Mouse (Mus musculus) hindbrain, embryonic 13.5 days (tissue): ENCODE data around the gene Nol12. TPM values are rescaled to one million over a fixed set of nuclear protein-coding genes. Genes with fewer than 3 reads are reported as not detected.

Experiments used
- ATAC-seq: fragments of 200-750 bp; cut with Nextera tagmentation; 2 replicates; pipeline ENCODE4 v1.8.0; 2017; ENCODE audit warnings: moderate TSS enrichment; ENCODE audit not compliant: low FRiP score
- H3K27ac ChIP-seq: fragments of 300-500 bp; sonication (generic); 2 replicates; pipeline ENCODE4 v1.5.1; 2015; ENCODE audit warnings: inconsistent platforms, mild to moderate bottlenecking, moderate library complexity
- H3K27me3 ChIP-seq: fragments of 300-500 bp; sonication (generic); 2 replicates; pipeline ENCODE4 v1.6.1; 2015; ENCODE audit warnings: mild to moderate bottlenecking, inconsistent platforms
- H3K36me3 ChIP-seq: fragments of 300-500 bp; sonication (generic); 2 replicates; pipeline ENCODE4 v1.6.1; 2015; ENCODE audit warnings: mild to moderate bottlenecking, inconsistent platforms
- H3K4me1 ChIP-seq: fragments of 300-500 bp; sonication (generic); replicated peaks from 2 replicates; pipeline ENCODE4 v1.6.1; 2015; ENCODE audit warnings: inconsistent platforms
- H3K4me2 ChIP-seq: fragments of 300-500 bp; sonication (generic); 2 replicates; pipeline ENCODE4 v1.6.1; 2015; ENCODE audit warnings: inconsistent platforms, mild to moderate bottlenecking, moderate library complexity
- H3K4me3 ChIP-seq: fragments of 300-500 bp; sonication (generic); 2 replicates; pipeline ENCODE4 v1.5.1; 2015; ENCODE audit warnings: mild to moderate bottlenecking, inconsistent platforms
- H3K9ac ChIP-seq: fragments of 300-500 bp; sonication (generic); 2 replicates; pipeline ENCODE4 v1.6.1; 2015; ENCODE audit warnings: mild to moderate bottlenecking, inconsistent platforms
- H3K9me3 ChIP-seq: fragments of 300-500 bp; sonication (generic); 2 replicates; pipeline ENCODE4 v1.6.1; 2016; ENCODE audit warnings: inconsistent platforms
- WGBS: fragments of 180-500 bp; shearing (Covaris S2); methylation state at CpG from one replicate; pipeline ENCODE4 v1.1.7; 2015; 5-methylcytosine and 5-hydroxymethylcytosine counted together
- polyA plus RNA-seq: library from polyadenylated mRNA; unstranded; fragments of >200 nt; fragmentation: Nextera tagmentation; extraction: Ambion mirVana; gene quantifications from 2 replicates; pipeline ENCODE4 v1.2.1, GENCODE M21; 2015

Nol12 gene
- polyA plus RNA-seq, 1 experiment from 2014 or later = 57.4 TPM

GRCm38 (mm10) chr15:78960088-78960487 lies 25.4 kb downstream of the Nol12 start:
- no peaks in the 10 kb centered on the region for H3K9me3 ChIP-seq
- H3K4me3 ChIP-seq = no peak overlapping the region
- no peak overlapping the region for H3K9ac ChIP-seq
- peaks cover 79% of the 10 kb centered on the region for H3K36me3 ChIP-seq
- no peaks in the 10 kb centered on the region for H3K4me1 ChIP-seq
- H3K27me3 ChIP-seq = no peaks in the 10 kb centered on the region
- ATAC-seq = no peak
- H3K27ac ChIP-seq = no peak overlapping the region
- H3K4me2 ChIP-seq = no peak overlapping the region
- 87% methylated on average over 4 of the region's 4 CpGs for WGBS

GRCm38 (mm10) chr15:78962885-78963284 lies 28.2 kb downstream of the Nol12 start:
- Histone ChIP-seq H3K4me1 (no peaks in the 10 kb centered on the region), H3K9ac (no peak overlapping the region), H3K36me3 (peaks cover 92% of the 10 kb centered on the region), H3K27me3 (no peaks in the 10 kb centered on the region), H3K4me3 (no peak overlapping the region), H3K4me2 (no peak overlapping the region), H3K9me3 (no peaks in the 10 kb centered on the region), H3K27ac (no peak overlapping the region)
- peak; percentile 68; the same call in 1 of the 2 replicates for ATAC-seq
- 29% methylated on average over 2 of the region's 2 CpGs for WGBS

GRCm38 (mm10) chr15:78971626-78972025 lies 36.9 kb downstream of the Nol12 start:
- H3K9ac ChIP-seq = no peak overlapping the region
- no peaks in the 10 kb centered on the region for H3K27me3 ChIP-seq
- H3K4me1 ChIP-seq = no peaks in the 10 kb centered on the region
- no peak for ATAC-seq
- H3K9me3 ChIP-seq = no peaks in the 10 kb centered on the region
- no peak overlapping the region for H3K4me3 ChIP-seq
- no peak overlapping the region for H3K27ac ChIP-seq
- H3K36me3 ChIP-seq = peaks cover 78% of the 10 kb centered on the region
- 82% methylated on average over 6 of the region's 6 CpGs for WGBS
- H3K4me2 ChIP-seq = no peak overlapping the region

DNA sequence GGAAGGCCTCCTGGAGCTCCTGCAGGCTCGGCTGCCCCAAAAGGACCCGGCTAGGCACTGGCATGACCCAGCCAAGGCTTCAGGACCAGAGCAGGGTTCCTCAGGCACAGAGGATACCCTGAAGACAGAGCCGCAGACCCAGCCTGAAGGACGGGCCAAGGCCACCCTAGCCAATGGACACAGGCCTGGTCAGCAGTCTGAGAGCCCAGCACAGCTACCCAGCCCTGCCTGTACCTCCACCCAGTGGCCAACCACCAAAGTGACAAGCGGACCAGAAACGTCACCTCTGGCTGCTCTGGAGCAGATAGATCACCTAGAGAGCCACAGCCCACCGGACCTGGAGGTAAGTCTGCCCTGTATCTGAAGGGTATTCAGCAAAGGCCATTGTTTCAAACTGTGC lies 39.2 kb downstream of the Nol12 start:
- H3K9ac ChIP-seq = no peak overlapping the region
- H3K9me3 ChIP-seq = no peaks in the 10 kb centered on the region
- H3K27ac ChIP-seq = no peak overlapping the region
- H3K4me2 ChIP-seq = no peak overlapping the region
- H3K27me3 ChIP-seq = no peaks in the 10 kb centered on the region
- ATAC-seq = no peak
- H3K4me1 ChIP-seq = peaks cover 8% of the 10 kb centered on the region
- peaks cover 61% of the 10 kb centered on the region for H3K36me3 ChIP-seq
- WGBS = 74% methylated on average over 7 of the region's 7 CpGs
- H3K4me3 ChIP-seq = no peak overlapping the region

GRCm38 (mm10) chr15:78977676-78978159 lies 43.0 kb downstream of the Nol12 start:
- no peak overlapping the region for H3K9ac ChIP-seq
- H3K27me3 ChIP-seq = no peaks in the 10 kb centered on the region
- no peak overlapping the region for H3K27ac ChIP-seq
- no peak overlapping the region for H3K4me2 ChIP-seq
- WGBS = 88% methylated on average over 8 of the region's 8 CpGs
- H3K9me3 ChIP-seq = no peaks in the 10 kb centered on the region
- H3K4me1 ChIP-seq = peaks cover 16% of the 10 kb centered on the region
- H3K36me3 ChIP-seq = peaks cover 35% of the 10 kb centered on the region
- H3K4me3 ChIP-seq = no peak overlapping the region
- ATAC-seq = no peak

DNA sequence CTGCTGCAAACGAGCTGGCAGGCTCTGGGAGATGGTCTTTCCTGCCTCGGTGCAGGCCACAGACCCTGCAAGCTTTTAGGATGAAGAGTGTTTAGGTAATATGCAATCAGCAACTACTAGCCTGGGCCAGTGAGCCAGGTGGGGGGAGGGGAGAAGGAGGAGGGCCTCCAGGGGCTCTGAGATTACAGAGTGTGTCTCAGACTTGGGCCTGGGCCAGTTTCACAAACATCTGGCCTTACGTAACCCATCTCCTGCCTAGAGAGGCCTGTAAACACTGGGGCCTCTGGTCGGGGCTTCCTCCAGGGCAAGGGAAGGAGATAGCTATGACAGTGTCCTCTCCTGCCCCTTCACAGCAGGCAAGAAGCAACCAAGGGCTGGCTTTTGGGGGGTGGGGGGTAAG lies 44.1 kb downstream of the Nol12 start:
- Histone ChIP-seq H3K4me3 (no peak overlapping the region), H3K9ac (peak overlapping the region; percentile 46; the same call in 1 of the 2 replicates), H3K4me1 (peaks cover 28% of the 10 kb centered on the region), H3K27me3 (no peaks in the 10 kb centered on the region), H3K4me2 (no peak overlapping the region), H3K9me3 (no peaks in the 10 kb centered on the region), H3K27ac (peak overlapping the region; percentile 48; the same call in 1 of the 2 replicates), H3K36me3 (peaks cover 28% of the 10 kb centered on the region)
- 40% methylated on average over 4 of the region's 4 CpGs for WGBS
- no peak for ATAC-seq

GRCm38 (mm10) chr15:78980084-78980483 lies 45.4 kb downstream of the Nol12 start:
- no peak overlapping the region for H3K4me2 ChIP-seq
- no peak overlapping the region for H3K27ac ChIP-seq
- ATAC-seq = no peak
- peaks cover 17% of the 10 kb centered on the region for H3K36me3 ChIP-seq
- no peak overlapping the region for H3K4me3 ChIP-seq
- no peaks in the 10 kb centered on the region for H3K27me3 ChIP-seq
- no peaks in the 10 kb centered on the region for H3K9me3 ChIP-seq
- WGBS = 93% methylated on average over 4 of the region's 4 CpGs
- peaks cover 37% of the 10 kb centered on the region for H3K4me1 ChIP-seq
- no peak overlapping the region for H3K9ac ChIP-seq

- H3K4me3 ChIP-seq = peak overlapping the region; percentile 56
- H3K9me3 ChIP-seq = no peaks in the 10 kb centered on the region
- no peaks in the 10 kb centered on the region for H3K27me3 ChIP-seq
- peak overlapping the region; percentile 75 for H3K9ac ChIP-seq
- H3K27ac ChIP-seq = peak overlapping the region; percentile 72
- H3K4me1 ChIP-seq = peaks cover 50% of the 10 kb centered on the region
- peak overlapping the region; percentile 74 for H3K4me2 ChIP-seq
- peaks cover 5% of the 10 kb centered on the region; the same call in 1 of the 2 replicates for H3K36me3 ChIP-seq
- ATAC-seq = peak; percentile 78
- under 1% methylated on average over 61 of the region's 67 CpGs for whole genome bisulfite sequencing
These were observed 48.1 kb downstream of the Nol12 start for GRCm38 (mm10) chr15:78982658-78983435.

DNA sequence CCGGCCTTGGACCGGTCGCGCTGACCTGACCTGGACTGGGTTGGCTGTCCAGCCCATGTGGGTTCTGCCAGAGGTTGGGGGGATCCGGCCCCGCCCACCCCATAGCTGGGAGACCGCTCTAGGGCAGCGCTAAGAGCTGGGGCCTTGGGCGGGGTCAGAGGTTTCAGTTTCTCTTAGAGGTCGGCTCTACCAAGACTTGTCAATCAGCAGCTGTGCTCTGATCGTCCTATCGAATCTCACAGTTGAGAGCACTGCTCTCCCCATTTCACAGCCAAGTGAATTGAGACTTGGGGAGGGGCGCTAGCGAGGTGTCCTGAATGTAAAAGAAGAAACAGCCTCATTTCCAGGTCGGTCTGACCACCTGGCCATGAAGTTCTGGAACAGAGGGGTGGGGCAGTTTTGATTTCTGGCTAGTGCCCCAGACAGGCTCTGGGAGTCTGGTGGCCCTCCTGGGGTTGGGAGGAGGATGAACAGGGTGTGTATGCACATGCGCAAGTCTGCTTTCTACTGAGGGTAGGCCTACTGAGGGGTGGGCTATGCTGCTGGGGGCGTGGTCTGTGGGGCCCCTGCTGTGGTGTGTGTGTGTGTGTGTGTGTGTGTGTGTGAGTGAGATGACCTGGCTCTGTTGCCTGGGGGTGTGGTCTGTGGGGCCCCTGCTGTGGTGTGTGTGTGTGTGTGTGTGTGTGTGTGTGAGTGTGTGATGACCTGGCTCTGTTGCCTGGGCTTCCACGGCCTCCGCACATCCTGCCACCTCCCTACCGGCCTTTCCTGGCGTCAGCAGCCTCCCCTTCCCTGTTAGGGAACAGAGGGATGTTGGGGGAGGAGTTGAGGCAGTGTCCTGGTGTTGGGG lies 48.9 kb downstream of the Nol12 start:
- ATAC-seq = peak; percentile 47
- peak overlapping the region; percentile 75 for H3K9ac ChIP-seq
- peaks cover 53% of the 10 kb centered on the region for H3K4me1 ChIP-seq
- peak overlapping the region; percentile 74 for H3K4me2 ChIP-seq
- peak overlapping the region; percentile 72 for H3K27ac ChIP-seq
- no peaks in the 10 kb centered on the region for H3K27me3 ChIP-seq
- H3K36me3 ChIP-seq = peaks cover 12% of the 10 kb centered on the region; the same call in 1 of the 2 replicates
- peak overlapping the region; percentile 56 for H3K4me3 ChIP-seq
- under 1% methylated on average over 21 of the region's 21 CpGs for WGBS
- H3K9me3 ChIP-seq = no peaks in the 10 kb centered on the region

- Histone ChIP-seq H3K27ac (no peak overlapping the region), H3K4me1 (peaks cover 51% of the 10 kb centered on the region), H3K27me3 (no peaks in the 10 kb centered on the region), H3K36me3 (peaks cover 12% of the 10 kb centered on the region; the same call in 1 of the 2 replicates), H3K4me3 (peak overlapping the region; percentile 56; the same call in 1 of the 2 replicates), H3K9me3 (no peaks in the 10 kb centered on the region), H3K9ac (peak overlapping the region; percentile 29; the same call in 1 of the 2 replicates), H3K4me2 (peak overlapping the region; percentile 74)
- WGBS = 50% methylated on average over 5 of the region's 5 CpGs
- no peak for ATAC-seq
These were observed 49.6 kb downstream of the Nol12 start for GRCm38 (mm10) chr15:78984286-78984778.

- no peak overlapping the region for H3K27ac ChIP-seq
- H3K9ac ChIP-seq = no peak overlapping the region
- no peak for ATAC-seq
- H3K27me3 ChIP-seq = no peaks in the 10 kb centered on the region
- H3K9me3 ChIP-seq = no peaks in the 10 kb centered on the region
- no peak overlapping the region for H3K4me2 ChIP-seq
- H3K4me1 ChIP-seq = peaks cover 51% of the 10 kb centered on the region
- no peak overlapping the region for H3K4me3 ChIP-seq
- H3K36me3 ChIP-seq = peaks cover 36% of the 10 kb centered on the region
- 82% methylated on average over 11 of the region's 11 CpGs for WGBS
These were observed 51.9 kb downstream of the Nol12 start for GRCm38 (mm10) chr15:78986536-78987220.
